Mouse (Mus musculus): ENCODE results near the gene Treml4. TPM values are rescaled to one million over a fixed set of nuclear protein-coding genes. Genes with fewer than 3 reads are reported as not detected.

The Treml4 gene
- not detected in 2 replicates for polyA plus RNA-seq (2021; fragmentation: Nextera tagmentation)
- long read RNA-seq, experiment 1: 0 reads
- long read RNA-seq, experiment 2: 0 reads

DNA sequence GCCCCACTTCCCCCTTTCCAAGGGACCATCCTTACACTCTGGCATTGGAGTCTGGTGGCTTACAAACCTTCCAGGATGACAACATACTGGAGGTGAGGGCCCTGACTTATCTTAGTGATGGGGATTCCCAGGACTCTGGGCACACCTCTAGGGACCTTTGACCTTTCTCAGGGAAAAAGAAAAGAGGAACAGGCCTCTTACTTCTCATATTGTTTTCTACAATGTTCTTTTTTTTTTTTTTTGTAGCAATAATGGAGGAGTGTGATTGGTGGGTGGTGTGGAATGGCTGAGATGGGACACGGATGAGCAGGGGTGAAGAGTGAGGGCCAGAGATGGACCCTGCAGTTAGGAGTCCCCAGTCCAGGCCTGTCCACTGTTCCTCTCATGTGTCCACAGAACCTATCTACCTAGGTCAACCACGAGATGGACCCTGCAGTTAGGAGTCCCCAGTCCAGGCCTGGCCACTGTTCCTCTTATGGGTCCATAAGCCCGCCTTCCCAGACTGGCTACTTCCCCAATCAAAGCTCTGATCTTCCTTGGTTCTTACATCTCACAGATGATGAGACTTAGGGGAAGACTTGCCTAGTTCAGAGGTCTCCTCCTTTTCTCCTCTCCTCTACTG, at the start of gene Treml4:
TSS of gene Treml4 (plus strand) at position 555 of the 622 bp plus-strand sequence.

DNA sequence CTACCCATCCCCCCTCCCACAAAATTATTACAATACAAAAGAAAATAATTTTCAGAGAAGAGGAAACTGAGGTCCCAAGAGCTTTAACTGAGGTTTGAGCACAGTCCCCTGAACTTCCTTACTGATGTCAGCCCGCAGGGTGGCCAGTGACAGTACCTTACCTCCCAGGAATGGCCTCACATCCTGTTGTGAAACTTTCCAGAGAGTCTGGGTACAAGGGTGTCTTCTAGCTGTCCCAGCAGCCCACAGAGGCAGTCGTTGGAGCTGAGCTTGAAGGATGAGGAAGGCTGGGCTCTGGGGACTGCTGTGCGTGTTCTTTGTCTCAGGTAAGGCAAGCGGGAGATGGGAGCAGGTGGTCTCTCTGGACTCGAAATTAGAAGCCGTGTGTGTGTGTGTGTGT, 31.6 kb upstream of the Treml4 start, which contains the start of gene Trem1:
TSS of gene Trem1 (plus strand) at position 251 of the 400 bp plus-strand sequence.

GRCm38 (mm10) chr17:48247221-48247928, 16.7 kb upstream of the Treml4 start, which contains the start of gene Trem3:
Gene Trem3 (plus strand): TSS chr17:48247777.

GRCm38 (mm10) chr17:48299203-48299602, 35.1 kb downstream of the Treml4 start, which contains the start of gene Treml2:
Gene Treml2 (plus strand): TSS chr17:48299498.

DNA sequence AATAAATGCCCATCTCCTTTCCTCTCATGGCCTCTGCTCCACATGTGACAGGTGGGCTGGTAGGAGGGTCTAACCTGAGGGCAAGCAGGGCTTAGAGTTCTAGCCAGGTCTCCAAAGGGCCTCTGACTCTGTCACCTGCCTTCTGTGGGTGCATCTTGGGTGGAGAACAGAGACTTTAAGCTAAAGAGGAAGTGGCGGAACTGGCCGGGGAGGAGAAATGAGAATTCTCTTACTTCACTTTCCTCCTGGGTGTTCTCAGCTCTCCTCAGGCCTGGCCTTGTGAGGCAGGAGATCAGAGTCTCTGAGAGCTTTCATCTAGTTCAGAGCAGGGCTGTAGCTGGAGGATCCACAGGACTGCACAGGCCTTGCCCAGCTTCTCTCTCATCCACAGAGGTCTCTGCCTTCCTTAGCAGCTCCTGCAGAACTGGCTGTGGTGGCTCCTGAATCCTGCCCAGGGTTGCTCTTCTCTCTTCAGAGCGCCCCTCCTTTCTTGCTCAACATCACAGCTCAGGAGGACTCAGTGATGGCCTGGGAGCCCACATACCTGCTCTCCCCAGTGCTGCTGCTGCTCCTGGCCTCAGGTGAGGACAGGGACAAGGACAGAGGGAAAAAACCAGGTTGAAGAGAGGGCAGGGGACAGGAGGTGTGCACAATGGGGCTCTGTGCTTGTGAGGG, 51.9 kb downstream of the Treml4 start, which contains the start of gene B430306N03Rik:
TSS of gene B430306N03Rik (plus strand) at position 237 of the 675 bp plus-strand sequence.

Other genes with a start within 250 kb of the Treml4 start
- not detected in 2 replicates for gene 1700122O11Rik, start 226.0 kb upstream of the Treml4 start, polyA plus RNA-seq (2021; fragmentation: Nextera tagmentation)
- gene 1700067P10Rik, start 175.0 kb upstream of the Treml4 start, polyA plus RNA-seq (2021; fragmentation: Nextera tagmentation): not detected in 2 replicates
- not detected in 2 replicates for gene 9830107B12Rik, start 118.0 kb upstream of the Treml4 start, polyA plus RNA-seq (2021; fragmentation: Nextera tagmentation)
- gene A530064D06Rik, start 97.0 kb upstream of the Treml4 start, polyA plus RNA-seq (2021; fragmentation: Nextera tagmentation): not detected in 2 replicates
- gene Trem1, start 31.5 kb upstream of the Treml4 start, polyA plus RNA-seq (2021; fragmentation: Nextera tagmentation): not detected in 2 replicates
- 0.62 TPM in 1 of 2 replicates, not detected in the other for gene Trem3, start 16.5 kb upstream of the Treml4 start, polyA plus RNA-seq (2021; fragmentation: Nextera tagmentation)
- gene Treml2, start 35.2 kb downstream of the Treml4 start, polyA plus RNA-seq (2021; fragmentation: Nextera tagmentation): 0.06 and 0.11 TPM in 2 replicates
- gene B430306N03Rik, start 51.8 kb downstream of the Treml4 start, polyA plus RNA-seq (2021; fragmentation: Nextera tagmentation): 0.08 TPM in 1 of 2 replicates, not detected in the other
- gene Trem2, start 82.1 kb downstream of the Treml4 start, polyA plus RNA-seq (2021; fragmentation: Nextera tagmentation): 42.6 and 42.7 TPM in 2 replicates
- 0.11 TPM in 1 of 2 replicates, not detected in the other for gene Treml1, start 95.6 kb downstream of the Treml4 start, polyA plus RNA-seq (2021; fragmentation: Nextera tagmentation)
- 1.3 and 1.8 TPM in 2 replicates for gene Nfya, start 145.6 kb downstream of the Treml4 start, polyA plus RNA-seq (2021; fragmentation: Nextera tagmentation)
- gene Oard1, start 145.7 kb downstream of the Treml4 start, polyA plus RNA-seq (2021; fragmentation: Nextera tagmentation): 29.2 and 31.2 TPM in 2 replicates
- gene Apobec2, start 168.6 kb downstream of the Treml4 start, polyA plus RNA-seq (2021; fragmentation: Nextera tagmentation): 0.26 and 0.38 TPM in 2 replicates
- gene Tspo2, start 187.2 kb downstream of the Treml4 start, polyA plus RNA-seq (2021; fragmentation: Nextera tagmentation): not detected in 2 replicates
- 0.26 and 0.46 TPM in 2 replicates for gene Unc5cl, start 190.6 kb downstream of the Treml4 start, polyA plus RNA-seq (2021; fragmentation: Nextera tagmentation)

All from layer of hippocampus, adult 6 months (tissue).